Mouse (Mus musculus): ENCODE results near the gene Npas2.

DNA sequence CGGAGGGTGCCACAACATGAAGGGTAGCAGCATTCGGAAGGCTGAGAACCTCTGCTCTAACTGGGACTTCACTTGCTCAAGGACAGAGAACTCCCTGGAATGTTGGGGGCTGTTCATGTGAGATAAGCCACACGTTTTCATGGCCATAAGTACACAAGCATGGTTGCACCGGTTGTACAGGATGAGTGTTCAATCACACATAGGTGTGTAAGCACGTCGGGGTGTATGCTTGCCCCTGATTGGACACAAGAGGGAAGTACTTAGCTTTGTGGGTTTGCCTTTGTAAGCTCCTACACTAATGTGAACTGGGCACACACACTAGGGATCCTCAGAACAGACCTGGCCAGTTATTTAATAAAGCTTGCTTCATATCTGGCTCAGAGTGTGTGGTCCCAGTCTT lies 204.8 kb downstream of the Npas2 start:
- TF ChIP-seq POLR2A (IDR thresholded peaks at IDR 0.05; ENCODE audit: borderline replicate concordance, insufficient read depth, low read length) (no peak), CTCF (IDR thresholded peaks at IDR 0.05; ENCODE audit: borderline replicate concordance, insufficient read depth, low read depth, low read length) (no peak)
